Mouse (Mus musculus): ENCODE data around the gene Coa4. TPM values are rescaled to one million over a fixed set of nuclear protein-coding genes. Genes with fewer than 3 reads are reported as not detected.

Coa4 gene
- total and polyA plus RNA-seq, 3 experiments: 8.1 to 13.8 TPM; not detected in 1

- Histone ChIP-seq H3K36me3 (ENCODE audit: control insufficient read depth in 1 of 2, insufficient read depth in 2 of 2, low read length in 2 of 2) (no peaks in the 10 kb centered on the region; a peak in 2 of 4 replicates), H3K9ac (ENCODE audit: control insufficient read depth, low read depth, low read length, poor library complexity, severe bottlenecking) (no peak overlapping the region), H3K79me2 (ENCODE audit: control insufficient read depth, insufficient read depth, low read length, poor library complexity) (no peaks in the 10 kb centered on the region), H3K9me3 (replicated peaks; ENCODE audit: insufficient read depth, low read length) (no peaks in the 10 kb centered on the region), H3K27me3 (ENCODE audit: control insufficient read depth in 1 of 2, insufficient read depth in 2 of 2, low read length in 2 of 2) (no peaks in the 10 kb centered on the region), H3K27ac (ENCODE audit: control insufficient read depth, low read depth, low read length) (no peak overlapping the region), H3K4me1 (ENCODE audit: control insufficient read depth in 1 of 2, insufficient read depth in 2 of 2, low read length in 2 of 2) (peaks cover 0 to 7% of the 10 kb centered on the region in 2 experiments; a peak in 1 of 4 replicates), H3K4me3 (ENCODE audit: control insufficient read depth in 1 of 2, insufficient read depth in 1 of 2, low read depth in 2 of 2, low read length in 2 of 2) (no peak overlapping the region)
- peak; percentile 53 for DNase-seq (ENCODE audit: low read depth, low spot score)
- TF ChIP-seq HCFC1 (IDR thresholded peaks at IDR 0.05; ENCODE audit: low read depth, low read length): no peak
- no peak for TF ChIP-seq GABPA (IDR thresholded peaks at IDR 0.05; ENCODE audit: low read depth, low read length)
- no peak for TF ChIP-seq TCF12 (IDR thresholded peaks at IDR 0.05; ENCODE audit: low read depth, low read length)
- TF ChIP-seq JUND (IDR thresholded peaks at IDR 0.05; ENCODE audit: low read depth, low read length): no peak
- no peak for TF ChIP-seq NELFE (IDR thresholded peaks at IDR 0.05; ENCODE audit: low read depth, low read length)
- TF ChIP-seq POLR2A (IDR thresholded peaks at IDR 0.05; ENCODE audit: control insufficient read depth in 1 of 2, insufficient read depth in 1 of 2, low read depth in 1 of 2, low read length in 2 of 2, poor library complexity in 1 of 2): peak; percentile 19 to 36; a peak in 2 of 4 replicates
- peak; percentile 57; the same call in 1 of the 2 replicates for TF ChIP-seq ZMIZ1 (IDR thresholded peaks at IDR 0.05; ENCODE audit: low read depth, low read length)
- TF ChIP-seq BHLHE40 (IDR thresholded peaks at IDR 0.05; ENCODE audit: borderline replicate concordance, low read depth, low read length): 0 out of 2 replicates have a peak, but pooled peaks have one; percentile 3
- no peak for TF ChIP-seq CHD1 (IDR thresholded peaks at IDR 0.05; ENCODE audit: low read depth, low read length)
- 0 out of 2 replicates have a peak, but pooled peaks have one; percentile 34 for TF ChIP-seq CHD2 (IDR thresholded peaks at IDR 0.05; ENCODE audit: low read length)
- no peak for TF ChIP-seq KAT2A (conservative IDR thresholded peaks at IDR 0.05; ENCODE audit: low read depth, low read length)
- peak; percentile 70 for TF ChIP-seq POLR2AphosphoS2 (IDR thresholded peaks at IDR 0.05; ENCODE audit: low read length)
Measured at GRCm38 (mm10) chr7:100502374-100502922, 34.4 kb upstream of the Coa4 start.

- TF ChIP-seq ETS1 (IDR thresholded peaks at IDR 0.05; ENCODE audit: low read depth, low read length) (no peak), HCFC1 (IDR thresholded peaks at IDR 0.05; ENCODE audit: low read depth, low read length) (no peak), RAD21 (IDR thresholded peaks at IDR 0.05; ENCODE audit: low read depth, low read length) (no peak), POLR2AphosphoS5 (IDR thresholded peaks at IDR 0.05; ENCODE audit: borderline replicate concordance, low read depth, low read length) (no peak), KAT2A (conservative IDR thresholded peaks at IDR 0.05; ENCODE audit: low read depth, low read length) (no peak), GABPA (IDR thresholded peaks at IDR 0.05; ENCODE audit: low read depth, low read length) (no peak), MAX (IDR thresholded peaks at IDR 0.05; ENCODE audit: low read length) (no peak), GATA1 (IDR thresholded peaks at IDR 0.05; ENCODE audit: low read depth, low read length) (no peak), ZNF384 (IDR thresholded peaks at IDR 0.05; ENCODE audit: low read depth, low read length) (no peak), EP300 (IDR thresholded peaks at IDR 0.05; ENCODE audit: low read depth in 1 of 2, low read length in 2 of 2) (no peak), NELFE (IDR thresholded peaks at IDR 0.05; ENCODE audit: low read depth, low read length) (no peak), MXI1 (IDR thresholded peaks at IDR 0.05; ENCODE audit: low read depth, low read length) (no peak), POLR2AphosphoS2 (IDR thresholded peaks at IDR 0.05; ENCODE audit: low read length) (no peak), POLR2A (IDR thresholded peaks at IDR 0.05; ENCODE audit: control insufficient read depth in 1 of 2, insufficient read depth in 1 of 2, low read depth in 1 of 2, low read length in 2 of 2, poor library complexity in 1 of 2) (no peak; a peak in 2 of 4 replicates), ZMIZ1 (IDR thresholded peaks at IDR 0.05; ENCODE audit: low read depth, low read length) (no peak), SIN3A (IDR thresholded peaks at IDR 0.05; ENCODE audit: low read length) (no peak), USF1 (IDR thresholded peaks at IDR 0.05; ENCODE audit: low read depth, low read length) (no peak), MYC (IDR thresholded peaks at IDR 0.05; ENCODE audit: low read depth, low read length) (no peak), MYB (IDR thresholded peaks at IDR 0.05; ENCODE audit: low read depth, low read length) (no peak), MEF2A (IDR thresholded peaks at IDR 0.05; ENCODE audit: extremely low read depth, insufficient replicate concordance, low read depth, low read length, poor library complexity, severe bottlenecking) (no peak)
- no peak overlapping the region for H3K27ac ChIP-seq (ENCODE audit: control insufficient read depth, low read depth, low read length)
- no peaks in the 10 kb centered on the region; a peak in 1 of 4 replicates for H3K36me3 ChIP-seq (ENCODE audit: control insufficient read depth in 1 of 2, insufficient read depth in 2 of 2, low read length in 2 of 2)
- DNase-seq (ENCODE audit: low read depth, low spot score): peak; percentile 32
- no peaks in the 10 kb centered on the region for H3K9me3 ChIP-seq (replicated peaks; ENCODE audit: insufficient read depth, low read length)
- no peaks in the 10 kb centered on the region for H3K27me3 ChIP-seq (ENCODE audit: control insufficient read depth in 1 of 2, insufficient read depth in 2 of 2, low read length in 2 of 2)
- no peaks in the 10 kb centered on the region for H3K79me2 ChIP-seq (ENCODE audit: control insufficient read depth, insufficient read depth, low read length, poor library complexity)
- no peak overlapping the region for H3K4me3 ChIP-seq (ENCODE audit: control insufficient read depth in 1 of 2, insufficient read depth in 1 of 2, low read depth in 2 of 2, low read length in 2 of 2)
- H3K9ac ChIP-seq (ENCODE audit: control insufficient read depth, low read depth, low read length, poor library complexity, severe bottlenecking): no peak overlapping the region
- H3K4me1 ChIP-seq (ENCODE audit: control insufficient read depth in 1 of 2, insufficient read depth in 2 of 2, low read length in 2 of 2): peaks cover 0 to 7% of the 10 kb centered on the region in 2 experiments; a peak in 1 of 4 replicates
Measured at GRCm38 (mm10) chr7:100503076-100503475, 33.8 kb upstream of the Coa4 start.
